Mouse (Mus musculus) thymus, adult 2 months (tissue): ENCODE measurements around the gene Nr2c2. TPM values are rescaled to one million over a fixed set of nuclear protein-coding genes. Genes with fewer than 3 reads are reported as not detected.

Experiments
- DNase-seq: peaks from one replicate; pipeline ENCODE4 v3.0.0; 2021
- H3K27ac ChIP-seq: fragments of 200-500 bp; 2 replicates; pipeline ENCODE4 v1.5.1; 2012; ENCODE audit warnings: low read length, control low read depth; ENCODE audit not compliant: control insufficient read depth, insufficient read depth
- H3K27me3 ChIP-seq: fragments of 200-500 bp; 2 replicates; pipeline ENCODE4 v1.6.1; 2012; ENCODE audit warnings: mild to moderate bottlenecking, low read length, moderate library complexity, mixed read lengths; ENCODE audit not compliant: control insufficient read depth, insufficient read depth
- H3K36me3 ChIP-seq: fragments of 200-500 bp; 2 replicates; pipeline ENCODE4 v1.6.1; 2012; ENCODE audit warnings: mild to moderate bottlenecking, low read length, moderate library complexity; ENCODE audit not compliant: control insufficient read depth, insufficient read depth
- H3K4me1 ChIP-seq: fragments of 200-500 bp; replicated peaks from 2 replicates; pipeline ENCODE4 v1.6.1; 2012; ENCODE audit warnings: low read length; ENCODE audit not compliant: control insufficient read depth, insufficient read depth
- H3K4me3 ChIP-seq: fragments of 200-500 bp; 2 replicates; pipeline ENCODE4 v1.5.1; 2012; ENCODE audit warnings: mild to moderate bottlenecking, low read length, control low read depth, moderate library complexity; ENCODE audit not compliant: control insufficient read depth, insufficient read depth
- CTCF ChIP-seq: fragments of 200-500 bp; IDR thresholded peaks from 2 replicates; pipeline ENCODE4 v1.5.1; 2012; ENCODE audit warnings: mild to moderate bottlenecking, control low read depth, low read length, moderate library complexity, borderline replicate concordance; ENCODE audit not compliant: control insufficient read depth, poor library complexity, insufficient read depth; ENCODE audit errors: extremely low read depth
- POLR2A ChIP-seq: fragments of 200-500 bp; IDR thresholded peaks from 2 replicates; pipeline ENCODE4 v1.6.1; 2012; ENCODE audit warnings: mild to moderate bottlenecking, low read length, control low read depth, moderate library complexity; ENCODE audit not compliant: control insufficient read depth, poor library complexity, insufficient read depth; ENCODE audit errors: extremely low read depth
- WGBS: fragments of 180-500 bp; shearing (Covaris S2); methylation state at CpG from one replicate; pipeline ENCODE4 v1.1.7; 2018; 5-methylcytosine and 5-hydroxymethylcytosine counted together
- polyA plus RNA-seq: library from polyadenylated mRNA; depleted of rRNA; stranded (reverse); fragments of >200 nt; gene quantifications from 2 replicates; pipeline ENCODE4 v1.2.3, GENCODE M21; 2012

The Nr2c2 gene
- polyA plus RNA-seq, 1 experiment: 54.6 TPM

GRCm38 (mm10) chr6:92089982-92090381 is 1.2 kb upstream of the Nr2c2 start:
- Histone ChIP-seq H3K27me3 (no peaks in the 10 kb centered on the region), H3K4me3 (no peak overlapping the region), H3K27ac (no peak overlapping the region), H3K4me1 (peaks cover 2% of the 10 kb centered on the region; the same call in 1 of the 2 replicates), H3K36me3 (no peaks in the 10 kb centered on the region)
- 92% methylated on average over 4 of the region's 4 CpGs for WGBS
- TF ChIP-seq POLR2A: no peak
- no peak for TF ChIP-seq CTCF
- DNase-seq: no peak

GRCm38 (mm10) chr6:92090497-92090896 is 693 bp upstream of the Nr2c2 start:
- Histone ChIP-seq H3K4me1 (peaks cover 2% of the 10 kb centered on the region; the same call in 1 of the 2 replicates), H3K36me3 (no peaks in the 10 kb centered on the region), H3K27ac (peak overlapping the region; percentile 68), H3K4me3 (peak overlapping the region; percentile 81), H3K27me3 (no peaks in the 10 kb centered on the region)
- 5% methylated on average over 4 of the region's 4 CpGs for WGBS
- TF ChIP-seq CTCF (no peak), POLR2A (no peak)
- DNase-seq: no peak

- H3K27ac ChIP-seq: peak overlapping the region; percentile 83
- peak; percentile 100 for DNase-seq
- peaks cover 2% of the 10 kb centered on the region; the same call in 1 of the 2 replicates for H3K4me1 ChIP-seq
- WGBS: under 1% methylated on average over 76 of the region's 81 CpGs
- peak overlapping the region; percentile 81 for H3K4me3 ChIP-seq
- H3K36me3 ChIP-seq: no peaks in the 10 kb centered on the region
- TF ChIP-seq POLR2A (peak; percentile 88), CTCF (peak; percentile 64; the same call in 1 of the 2 replicates)
- no peaks in the 10 kb centered on the region for H3K27me3 ChIP-seq
Measured at GRCm38 (mm10) chr6:92091767-92092489, 738 bp downstream of the Nr2c2 start.

GRCm38 (mm10) chr6:92092737-92093136 is 1.5 kb downstream of the Nr2c2 start:
- Histone ChIP-seq H3K4me1 (peaks cover 2% of the 10 kb centered on the region; the same call in 1 of the 2 replicates), H3K36me3 (no peaks in the 10 kb centered on the region), H3K27ac (peak overlapping the region; percentile 77; the same call in 1 of the 2 replicates), H3K4me3 (peak overlapping the region; percentile 74), H3K27me3 (no peaks in the 10 kb centered on the region)
- no peak for DNase-seq
- WGBS: 17% methylated on average over 3 of the region's 3 CpGs
- no peak for TF ChIP-seq POLR2A
- no peak for TF ChIP-seq CTCF

GRCm38 (mm10) chr6:92093869-92094268 is 2.7 kb downstream of the Nr2c2 start:
- TF ChIP-seq POLR2A: no peak
- no peak for TF ChIP-seq CTCF
- Histone ChIP-seq H3K27me3 (no peaks in the 10 kb centered on the region), H3K4me3 (no peak overlapping the region), H3K27ac (no peak overlapping the region), H3K4me1 (peaks cover 2% of the 10 kb centered on the region; the same call in 1 of the 2 replicates), H3K36me3 (no peaks in the 10 kb centered on the region)
- WGBS: 89% methylated on average over 2 of the region's 2 CpGs
- no peak for DNase-seq

GRCm38 (mm10) chr6:92100679-92101360 is 9.6 kb downstream of the Nr2c2 start:
- TF ChIP-seq CTCF (no peak), POLR2A (no peak)

More at GRCm38 (mm10) chr6:92100679-92101360, 9.6 kb downstream of the Nr2c2 start:
- no peaks in the 10 kb centered on the region for H3K27me3 ChIP-seq
- 89% methylated on average over 2 of the region's 2 CpGs for WGBS
- no peak for DNase-seq
- H3K4me3 ChIP-seq: no peak overlapping the region
- H3K4me1 ChIP-seq: no peaks in the 10 kb centered on the region
- H3K27ac ChIP-seq: no peak overlapping the region
- peaks cover 4% of the 10 kb centered on the region; the same call in 1 of the 2 replicates for H3K36me3 ChIP-seq
